Mouse (Mus musculus): ENCODE data around the gene Rab21.
"Not testable (repeated sequence)": the region's sequence is repeated elsewhere in the genome, so short reads cannot be mapped to it uniquely, and the experiment has no call there.

Rab21 gene

DNA sequence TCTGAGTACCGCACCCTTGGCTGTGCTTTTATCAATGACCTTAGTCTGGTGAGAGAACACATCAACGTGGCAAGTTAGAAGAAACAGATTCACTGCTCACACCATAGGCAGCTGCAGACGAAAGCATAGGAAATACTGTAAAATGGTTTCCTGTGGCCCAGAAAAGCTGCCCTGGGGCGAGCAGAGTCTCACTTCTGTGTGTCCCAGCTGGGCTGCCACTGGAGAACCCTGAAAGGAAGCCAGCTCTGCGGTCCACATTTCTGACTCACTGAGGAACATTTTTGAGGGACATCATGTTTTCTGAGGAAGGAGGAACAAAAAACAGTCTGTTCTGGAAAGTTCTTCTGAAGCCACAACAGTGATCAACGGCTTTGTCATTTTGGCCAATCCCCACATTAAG lies 13.1 kb upstream of the Rab21 start:
- DNase-seq (ENCODE audit: low spot score), result no peak

- peak; percentile 72 for DNase-seq (ENCODE audit: low spot score)
These were observed 7.9 kb upstream of the Rab21 start for GRCm38 (mm10) chr10:115323295-115323694.

DNA sequence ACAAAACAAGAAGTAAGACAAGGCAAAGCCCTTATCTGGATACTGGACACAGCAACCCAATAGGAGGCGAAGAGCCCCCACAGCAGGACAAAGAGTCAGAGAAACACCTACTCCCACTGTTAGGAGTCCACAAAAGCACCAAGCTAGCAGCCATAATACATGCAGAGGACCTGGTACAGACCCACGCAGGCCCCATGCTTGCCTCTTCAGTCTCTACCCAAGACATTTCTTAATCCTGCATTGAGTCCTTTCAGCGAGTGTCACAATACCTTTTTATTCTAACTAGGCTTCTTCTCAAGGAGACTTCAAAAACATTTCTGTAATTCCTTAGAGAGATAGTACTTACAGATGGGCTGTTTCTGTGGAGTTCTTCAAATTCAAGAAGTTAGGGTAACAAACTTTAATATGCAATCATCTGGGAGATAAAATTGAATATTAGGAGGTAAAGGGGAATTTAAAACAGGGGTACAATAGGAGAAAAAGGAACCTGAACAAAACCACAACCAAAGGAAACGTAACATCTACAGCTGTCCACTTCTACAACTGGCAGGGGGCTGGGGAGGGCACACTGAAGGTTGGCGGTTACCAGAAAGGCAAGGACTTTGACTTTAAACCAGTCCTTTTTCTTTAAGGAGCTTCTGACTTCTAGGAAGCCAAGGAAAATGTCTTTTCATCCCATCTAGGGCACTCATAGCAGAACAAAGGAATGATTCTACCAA lies 6.1 kb upstream of the Rab21 start:
- no peak for DNase-seq (ENCODE audit: low spot score)

DNA sequence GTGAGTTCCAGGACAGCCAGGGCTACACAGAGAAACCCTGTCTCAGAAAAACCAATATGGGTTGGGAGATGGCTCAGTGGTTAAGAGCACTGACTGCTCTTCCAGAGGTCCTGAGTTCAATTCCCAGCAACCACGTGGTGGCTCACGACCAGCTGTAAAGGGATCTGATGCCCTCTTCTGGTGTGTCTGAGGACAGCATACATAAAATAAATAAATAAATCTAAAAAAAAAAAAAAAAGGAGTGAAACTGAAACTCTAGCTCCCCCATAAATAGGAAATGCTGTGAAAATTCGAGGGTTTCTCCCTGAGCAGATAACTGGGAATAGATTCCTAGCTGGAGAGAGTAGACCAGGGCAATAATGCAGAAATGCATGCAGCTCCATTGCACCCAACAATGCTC lies 3.0 kb upstream of the Rab21 start:
- DNase-seq (ENCODE audit: low spot score), result not testable (repeated sequence)

DNA sequence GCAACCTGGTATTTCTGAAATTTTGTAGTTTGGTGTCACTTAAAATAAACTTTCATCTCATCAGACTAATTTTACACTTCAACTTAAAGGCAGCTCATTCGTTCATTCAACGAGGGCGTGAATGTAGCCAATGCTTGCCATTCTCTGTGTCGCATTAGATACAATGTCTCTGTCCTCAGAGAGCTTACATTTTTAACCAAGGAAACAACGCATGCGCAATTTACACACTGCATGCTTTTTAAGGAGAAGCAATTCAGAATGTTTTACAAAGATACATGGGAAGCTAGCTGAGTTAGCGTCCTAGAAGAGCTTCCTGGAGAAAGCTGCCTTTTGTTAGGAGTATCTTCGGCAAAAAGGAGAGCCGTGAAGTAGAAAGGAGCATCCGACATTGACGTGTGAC lies 919 bp upstream of the Rab21 start:
- DNase-seq (ENCODE audit: low spot score), result no peak

DNA sequence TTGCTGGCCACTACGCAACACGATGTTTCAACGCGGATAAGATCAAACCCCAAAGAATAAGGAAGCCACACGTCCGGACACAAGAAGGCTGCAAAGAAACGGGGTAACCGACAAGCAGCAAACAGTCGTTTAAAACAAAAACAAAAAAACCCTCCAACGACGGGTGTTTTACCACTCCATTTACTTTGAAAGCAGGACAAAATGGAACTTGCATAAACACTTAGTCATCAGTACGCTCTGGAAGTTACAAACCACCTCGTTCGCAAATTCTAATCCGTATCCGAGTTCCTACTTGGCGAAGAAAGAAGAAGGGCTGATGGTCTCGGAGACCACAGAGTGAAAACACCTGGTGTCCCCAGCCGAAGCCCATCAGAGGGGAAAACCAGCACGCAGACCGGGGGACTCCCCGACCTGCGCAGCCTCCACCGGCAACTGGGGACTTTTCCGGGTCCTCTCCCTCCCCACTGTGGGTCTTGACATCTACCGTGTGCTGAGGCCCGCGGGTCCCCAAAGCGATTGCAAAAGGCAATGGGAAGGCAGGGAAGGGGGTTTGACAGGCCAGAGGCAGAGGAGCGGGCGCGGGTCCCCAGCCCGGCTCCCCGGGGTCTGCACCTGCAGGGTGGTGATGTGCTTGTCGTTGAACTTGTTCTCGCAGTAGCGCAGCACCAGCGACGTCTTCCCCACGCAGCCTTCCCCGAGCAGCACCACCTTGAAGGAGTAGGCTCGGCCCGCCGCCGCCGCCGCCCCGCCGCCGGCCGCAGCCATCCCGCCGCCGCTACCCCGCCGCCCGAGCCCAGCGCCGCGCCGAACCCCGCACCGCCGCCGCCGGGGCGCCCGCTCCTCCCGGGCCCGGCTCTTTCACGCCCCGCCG lies 577 bp downstream of the Rab21 start:
- DNase-seq (ENCODE audit: low spot score), result peak; percentile 32

DNA sequence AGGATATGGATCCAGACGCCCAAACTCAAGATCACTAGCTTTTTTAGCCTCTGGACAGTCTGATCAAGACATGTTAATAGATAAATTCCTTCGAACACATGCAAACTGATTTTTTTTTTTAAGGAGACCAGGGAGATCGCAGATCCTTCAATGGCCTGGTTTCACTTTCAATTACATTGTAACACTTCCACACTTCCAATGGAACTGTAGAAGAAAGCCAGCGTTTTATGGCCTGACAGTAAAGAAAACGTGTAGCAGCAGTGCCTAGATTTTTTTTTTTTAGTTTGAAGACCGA lies 1.2 kb downstream of the Rab21 start:
- DNase-seq (ENCODE audit: low spot score), result no peak

DNA sequence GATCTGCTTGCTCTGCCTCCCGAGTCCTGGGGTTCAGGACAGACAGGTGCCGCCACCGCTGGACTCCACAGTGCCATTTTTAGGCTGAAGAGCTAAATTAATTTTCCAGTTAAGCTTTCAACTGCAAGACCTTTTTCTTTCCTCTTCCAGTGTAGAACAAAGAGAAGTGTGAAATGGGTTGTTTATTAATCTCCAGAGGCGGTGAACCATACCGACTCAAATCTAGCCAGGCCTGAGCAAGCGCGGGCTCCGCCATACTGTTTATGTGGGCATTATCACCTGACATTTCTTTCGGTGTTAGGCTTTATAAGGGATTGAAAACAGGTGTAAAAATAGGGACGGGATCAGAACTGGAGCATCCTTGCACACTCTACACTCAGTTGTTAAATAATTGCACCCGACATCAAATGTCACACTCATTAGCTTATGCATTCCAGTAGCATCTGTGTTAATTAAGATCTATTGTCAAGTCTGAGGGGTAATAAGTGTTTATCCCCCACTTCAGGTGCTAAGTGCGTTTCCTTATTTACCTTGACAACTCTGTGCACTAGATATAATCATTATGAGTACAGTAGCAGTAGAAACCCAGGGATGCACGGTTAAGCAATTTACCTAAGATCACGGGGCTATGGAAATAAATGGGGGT lies 1.6 kb downstream of the Rab21 start:
- no peak for DNase-seq (ENCODE audit: low spot score)

DNA sequence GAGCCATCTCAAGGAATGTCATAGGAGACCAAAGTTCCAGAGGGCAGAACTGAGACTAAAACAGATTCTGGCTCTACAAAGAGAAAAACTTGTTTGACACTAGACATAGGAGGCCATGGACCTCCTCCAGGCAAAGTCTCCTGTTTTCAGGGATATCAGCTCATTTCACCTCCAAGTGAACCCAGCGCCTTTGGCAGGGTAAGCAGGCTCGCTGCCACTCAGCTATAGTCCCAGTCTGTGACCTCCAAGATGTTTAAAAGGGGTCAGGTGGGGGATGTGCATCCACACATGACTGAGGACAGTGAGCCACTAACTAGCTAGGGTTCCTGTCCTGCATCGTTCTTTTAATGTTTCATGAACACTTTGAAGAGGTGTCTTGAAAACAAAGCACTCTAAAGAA lies 2.7 kb downstream of the Rab21 start:
- no peak for DNase-seq (ENCODE audit: low spot score)

GRCm38 (mm10) chr10:115312194-115312593 lies 3.2 kb downstream of the Rab21 start:
- no peak for DNase-seq (ENCODE audit: low spot score)

GRCm38 (mm10) chr10:115311263-115311965 lies 4.0 kb downstream of the Rab21 start:
- DNase-seq (ENCODE audit: low spot score), result no peak

DNA sequence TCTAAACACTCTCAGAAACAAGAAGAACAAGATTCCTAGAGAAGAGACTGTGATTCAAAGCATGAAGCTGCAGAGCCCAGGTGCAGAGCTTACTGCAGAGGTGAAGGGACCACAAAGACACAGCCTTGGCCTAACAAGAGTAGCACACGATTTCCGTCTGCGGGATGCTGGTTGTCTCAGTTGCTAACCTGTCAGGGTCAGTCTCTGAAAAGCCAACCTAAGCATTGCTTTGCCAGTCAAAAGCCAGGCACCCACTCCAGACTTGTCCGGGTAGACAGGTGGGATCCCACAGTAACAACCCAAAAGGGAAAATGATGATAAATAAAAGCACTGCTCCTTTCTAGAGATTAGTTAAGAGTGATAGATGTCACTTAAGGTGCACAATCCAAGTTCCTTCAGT lies 6.2 kb downstream of the Rab21 start:
- DNase-seq (ENCODE audit: low spot score), result no peak

DNA sequence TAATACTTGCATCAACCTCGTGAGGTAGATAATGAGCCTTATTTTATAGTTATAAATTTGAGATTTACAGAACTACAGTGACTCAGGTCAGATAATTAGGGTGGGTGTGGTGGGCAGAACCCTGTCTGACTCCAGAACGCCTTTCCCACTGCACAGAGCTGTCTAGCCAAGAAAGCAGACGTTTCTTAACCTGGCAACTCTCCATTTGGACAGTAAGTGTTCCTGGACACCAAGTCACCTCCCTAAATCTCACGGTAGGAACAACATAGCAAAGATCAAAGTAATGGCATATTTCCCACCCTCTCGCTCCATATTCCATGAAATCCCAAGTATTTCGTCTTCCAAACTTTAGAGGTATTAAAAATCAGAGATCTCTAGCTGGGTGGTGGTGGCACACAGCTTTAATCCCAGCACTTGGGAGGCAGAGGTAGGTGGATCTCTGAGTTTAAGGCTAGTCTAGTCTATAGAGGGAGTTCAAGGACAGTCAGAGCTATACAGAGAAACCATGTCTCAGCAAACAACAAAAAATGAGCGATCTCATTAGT lies 8.0 kb downstream of the Rab21 start:
- DNase-seq (ENCODE audit: low spot score), result no peak

GRCm38 (mm10) chr10:115298683-115299082 lies 16.7 kb downstream of the Rab21 start:
- no peak for DNase-seq (ENCODE audit: low spot score)

- DNase-seq (ENCODE audit: low spot score), result no peak
These were observed 17.8 kb downstream of the Rab21 start for GRCm38 (mm10) chr10:115297582-115297981.

DNA sequence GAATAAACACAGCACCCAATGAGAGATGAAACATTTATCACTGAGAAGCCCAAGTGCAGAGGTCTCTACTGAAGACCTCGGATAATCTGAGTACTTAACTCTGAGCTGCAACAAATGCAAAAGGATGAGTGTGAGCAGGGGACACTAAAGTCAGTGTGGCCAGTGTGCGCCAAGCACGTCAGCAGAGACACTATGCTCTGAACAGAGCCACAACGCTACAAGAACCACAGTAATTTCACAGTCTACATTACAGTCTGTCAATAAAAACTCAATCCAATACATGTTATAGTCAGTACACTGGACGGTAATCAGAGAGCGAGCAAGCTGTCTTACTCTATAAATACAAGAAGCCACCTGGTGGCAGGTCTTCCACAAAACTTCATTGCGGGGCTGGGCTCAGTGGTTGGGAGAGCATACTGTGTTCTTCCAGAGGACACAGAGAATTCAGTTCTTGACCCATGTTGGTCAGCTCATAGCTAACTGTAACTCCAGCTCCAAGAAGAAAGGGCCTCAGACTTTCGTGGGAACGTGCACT lies 18.9 kb downstream of the Rab21 start:
- DNase-seq (ENCODE audit: low spot score), result no peak

GRCm38 (mm10) chr10:115295162-115295561 lies 20.2 kb downstream of the Rab21 start:
- no peak for DNase-seq (ENCODE audit: low spot score)

GRCm38 (mm10) chr10:115294715-115295114 lies 20.7 kb downstream of the Rab21 start:
- DNase-seq (ENCODE audit: low spot score), result no peak

- DNase-seq (ENCODE audit: low spot score), result no peak
These were observed 21.4 kb downstream of the Rab21 start for GRCm38 (mm10) chr10:115293946-115294345.

GRCm38 (mm10) chr10:115290671-115291070 lies 24.7 kb downstream of the Rab21 start:
- DNase-seq (ENCODE audit: low spot score), result no peak

- DNase-seq (ENCODE audit: low spot score), result no peak
These were observed 26.5 kb downstream of the Rab21 start for GRCm38 (mm10) chr10:115288856-115289255.

GRCm38 (mm10) chr10:115284170-115284569 lies 31.2 kb downstream of the Rab21 start:
- DNase-seq (ENCODE audit: low spot score), result no peak

All from urinary bladder, postnatal 25 days (tissue).